Mouse (Mus musculus): ENCODE measurements around the gene Katnbl1. TPM values are rescaled to one million over a fixed set of nuclear protein-coding genes. Genes with fewer than 3 reads are reported as not detected.
"Not testable (repeated sequence)": the region's sequence is repeated elsewhere in the genome, so short reads cannot be mapped to it uniquely, and the experiment has no call there.

Gene Katnbl1
- polyA plus RNA-seq, 1 experiment from 2014 or later: 50.7 TPM

DNA sequence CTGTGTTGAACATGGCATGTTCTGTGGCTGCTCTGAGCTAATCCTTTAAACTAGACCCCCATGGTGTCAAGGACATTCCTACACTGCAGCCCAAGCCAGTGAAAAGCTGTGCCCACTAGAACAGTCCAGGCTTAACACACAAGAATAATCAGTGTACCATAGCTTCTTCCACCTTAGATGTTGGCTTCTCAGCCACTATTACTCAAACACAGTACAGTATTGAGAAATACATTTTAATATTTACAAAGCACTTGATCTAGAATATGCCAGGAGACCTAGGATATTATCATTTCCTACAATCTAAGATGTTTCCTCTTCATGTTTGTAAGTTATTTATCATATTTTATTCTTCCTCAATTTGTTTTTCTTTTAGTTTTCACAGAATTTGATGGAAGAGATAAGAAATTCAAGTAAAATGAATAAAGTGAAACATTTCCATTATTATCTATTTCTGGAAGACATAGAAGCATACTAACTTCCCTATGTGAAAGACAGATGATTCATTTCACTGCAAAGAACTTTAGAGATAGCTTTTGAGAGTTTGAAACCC is 69.6 kb downstream of the Katnbl1 start:
- H3K4me2 ChIP-seq (ENCODE audit: low read depth, severe bottlenecking): no peak overlapping the region
- no peaks in the 10 kb centered on the region for H3K36me3 ChIP-seq (ENCODE audit: control insufficient read depth, insufficient read depth, low read length)
- no peak for DNase-seq (ENCODE audit: low spot score)
- H3K27me3 ChIP-seq (ENCODE audit: control insufficient read depth, insufficient read depth, low read length): no peaks in the 10 kb centered on the region
- H3K9ac ChIP-seq (ENCODE audit: low read length): no peak overlapping the region
- no peak overlapping the region for H3K4me3 ChIP-seq (ENCODE audit: low read depth, low read length)
- no peaks in the 10 kb centered on the region for H3K9me3 ChIP-seq (ENCODE audit: control insufficient read depth, low read length)
- no peaks in the 10 kb centered on the region for H3K4me1 ChIP-seq (ENCODE audit: control insufficient read depth, insufficient read depth, low read length)
- no peak for ATAC-seq (ENCODE audit: insufficient number of reproducible peaks, low FRiP score, low TSS enrichment, low read depth)
- no peak overlapping the region for H3K27ac ChIP-seq (replicated peaks; ENCODE audit: low read depth, low read length)

GRCm38 (mm10) chr2:112449597-112450296 is 70.7 kb downstream of the Katnbl1 start:
- Histone ChIP-seq H3K27ac (replicated peaks; ENCODE audit: low read depth, low read length) (no peak overlapping the region), H3K27me3 (ENCODE audit: control insufficient read depth, insufficient read depth, low read length) (no peaks in the 10 kb centered on the region), H3K9ac (ENCODE audit: low read length) (no peak overlapping the region), H3K36me3 (ENCODE audit: control insufficient read depth, insufficient read depth, low read length) (no peaks in the 10 kb centered on the region), H3K4me1 (ENCODE audit: control insufficient read depth, insufficient read depth, low read length) (no peaks in the 10 kb centered on the region), H3K9me3 (ENCODE audit: control insufficient read depth, low read length) (no peaks in the 10 kb centered on the region), H3K4me3 (ENCODE audit: low read depth, low read length) (no peak overlapping the region), H3K4me2 (ENCODE audit: low read depth, severe bottlenecking) (no peak overlapping the region)
- 37% methylated on average over 4 of the region's 4 CpGs for WGBS
- ATAC-seq (ENCODE audit: insufficient number of reproducible peaks, low FRiP score, low TSS enrichment, low read depth) (no peak), DNase-seq (ENCODE audit: low spot score) (no peak)

- not testable (repeated sequence) for ATAC-seq (ENCODE audit: insufficient number of reproducible peaks, low FRiP score, low TSS enrichment, low read depth); H3K9ac ChIP-seq (ENCODE audit: low read length); DNase-seq (ENCODE audit: low spot score); H3K4me1 ChIP-seq (ENCODE audit: control insufficient read depth, insufficient read depth, low read length); H3K27ac ChIP-seq (replicated peaks; ENCODE audit: low read depth, low read length); H3K9me3 ChIP-seq (ENCODE audit: control insufficient read depth, low read length); H3K27me3 ChIP-seq (ENCODE audit: control insufficient read depth, insufficient read depth, low read length); H3K4me2 ChIP-seq (ENCODE audit: low read depth, severe bottlenecking); H3K36me3 ChIP-seq (ENCODE audit: control insufficient read depth, insufficient read depth, low read length); H3K4me3 ChIP-seq (ENCODE audit: low read depth, low read length)
These were observed 73.5 kb downstream of the Katnbl1 start for GRCm38 (mm10) chr2:112452513-112452912.

DNA sequence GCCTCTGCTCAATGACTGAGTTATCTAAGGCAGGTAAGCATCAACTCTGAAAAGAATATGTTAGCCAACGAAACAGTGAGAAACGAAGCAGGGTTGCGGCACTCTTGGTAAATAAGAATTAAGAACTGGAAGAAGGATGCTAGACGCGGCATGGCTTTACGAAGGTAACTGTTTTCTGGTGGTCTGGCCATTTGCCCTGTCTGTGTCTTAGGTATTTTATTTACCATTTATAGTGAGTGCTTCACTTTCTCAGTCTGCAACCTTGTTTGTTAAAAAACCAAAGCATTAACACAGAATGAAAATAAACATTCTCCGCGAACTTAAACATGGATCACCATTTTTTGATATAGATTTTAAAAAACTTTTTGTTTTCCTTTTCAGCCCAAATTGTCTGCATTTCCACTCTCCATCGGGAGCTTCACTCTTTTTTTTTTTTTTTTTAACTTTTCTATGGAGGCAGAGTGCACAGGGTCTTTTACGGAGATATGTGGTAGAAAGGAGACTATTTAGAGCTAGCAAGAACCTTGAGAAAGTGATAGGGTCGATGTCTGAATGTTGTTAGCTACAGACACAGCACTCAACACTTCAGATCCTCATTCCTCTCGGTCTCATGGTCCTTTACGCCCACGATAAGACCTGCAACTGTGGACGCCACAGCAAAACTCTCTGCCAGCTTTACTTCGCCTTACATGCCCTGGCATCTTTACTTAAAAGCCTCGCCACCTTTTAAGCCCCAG is 75.3 kb downstream of the Katnbl1 start:
- 31% methylated on average over 17 of the region's 17 CpGs for WGBS
- peak overlapping the region; percentile 76 for H3K4me2 ChIP-seq (ENCODE audit: low read depth, severe bottlenecking)
- peak; percentile 69 for ATAC-seq (ENCODE audit: insufficient number of reproducible peaks, low FRiP score, low TSS enrichment, low read depth)
- no peaks in the 10 kb centered on the region for H3K4me1 ChIP-seq (ENCODE audit: control insufficient read depth, insufficient read depth, low read length)
- no peaks in the 10 kb centered on the region for H3K27me3 ChIP-seq (ENCODE audit: control insufficient read depth, insufficient read depth, low read length)
- peak overlapping the region; percentile 89 for H3K9ac ChIP-seq (ENCODE audit: low read length)
- H3K27ac ChIP-seq (replicated peaks; ENCODE audit: low read depth, low read length): no peak overlapping the region
- no peak for DNase-seq (ENCODE audit: low spot score)
- peak overlapping the region; percentile 92 for H3K4me3 ChIP-seq (ENCODE audit: low read depth, low read length)
- no peaks in the 10 kb centered on the region for H3K36me3 ChIP-seq (ENCODE audit: control insufficient read depth, insufficient read depth, low read length)
- H3K9me3 ChIP-seq (ENCODE audit: control insufficient read depth, low read length): no peaks in the 10 kb centered on the region

DNA sequence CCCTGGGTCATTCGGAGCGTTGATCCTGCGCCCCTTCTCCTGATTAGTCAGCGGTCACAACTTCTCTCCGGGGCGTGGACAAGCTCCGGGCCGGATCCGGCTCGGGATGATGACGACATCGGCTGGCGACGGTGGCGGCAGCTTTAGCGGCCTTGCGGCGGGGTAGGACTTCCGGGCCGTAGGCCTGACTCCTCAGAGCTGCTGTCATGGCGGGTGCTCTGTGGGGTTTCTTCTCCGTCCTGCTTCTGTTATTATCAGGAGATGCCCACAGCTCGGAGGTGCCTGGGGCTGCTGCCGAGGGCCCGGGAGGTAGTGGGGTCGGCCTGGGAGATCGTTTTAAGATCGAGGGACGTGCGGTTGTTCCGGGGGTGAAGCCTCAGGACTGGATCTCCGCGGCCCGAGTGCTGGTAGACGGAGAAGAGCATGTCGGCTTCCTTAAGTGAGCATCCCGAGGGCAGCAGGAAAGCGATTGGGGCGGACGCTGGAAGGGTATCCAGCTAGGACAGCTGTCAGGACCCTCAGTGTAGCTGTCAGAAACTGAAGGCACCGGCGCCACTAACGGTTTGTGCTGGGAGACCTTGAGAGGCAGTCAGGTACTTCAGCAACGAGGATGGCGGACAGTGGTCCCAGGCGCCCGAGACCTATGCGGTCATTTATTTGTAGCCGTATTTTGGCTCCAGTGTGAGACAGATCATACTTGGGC is 76.0 kb downstream of the Katnbl1 start, which contains the start of gene Emc7:
Gene Emc7, plus strand, starts transcription at position 136 of the 703 bp plus-strand sequence.
- H3K4me2 ChIP-seq (ENCODE audit: low read depth, severe bottlenecking): peak within 1 kb of the TSS; percentile 76
- no peak within 1 kb of the TSS; the same call in 1 of the 2 replicates for H3K27ac ChIP-seq (replicated peaks; ENCODE audit: low read depth, low read length)
- H3K4me3 ChIP-seq (ENCODE audit: low read depth, low read length): peak within 1 kb of the TSS; percentile 92
- no peaks in the 10 kb centered on the region for H3K9me3 ChIP-seq (ENCODE audit: control insufficient read depth, low read length)
- H3K9ac ChIP-seq (ENCODE audit: low read length): peak within 1 kb of the TSS; percentile 89
- H3K27me3 ChIP-seq (ENCODE audit: control insufficient read depth, insufficient read depth, low read length): no peaks in the 10 kb centered on the region
- no peaks in the 10 kb centered on the region for H3K4me1 ChIP-seq (ENCODE audit: control insufficient read depth, insufficient read depth, low read length)
- ATAC-seq (ENCODE audit: insufficient number of reproducible peaks, low FRiP score, low TSS enrichment, low read depth) (peak; percentile 96), DNase-seq (ENCODE audit: low spot score) (peak; percentile 99)
- H3K36me3 ChIP-seq (ENCODE audit: control insufficient read depth, insufficient read depth, low read length): peaks cover 1% of the 10 kb centered on the region; the same call in 1 of the 2 replicates
- under 1% methylated on average over 49 of the region's 49 CpGs for WGBS

GRCm38 (mm10) chr2:112460557-112460956 is 81.5 kb downstream of the Katnbl1 start:
- Histone ChIP-seq H3K4me3 (ENCODE audit: low read depth, low read length) (no peak overlapping the region), H3K9me3 (ENCODE audit: control insufficient read depth, low read length) (no peaks in the 10 kb centered on the region), H3K27me3 (ENCODE audit: control insufficient read depth, insufficient read depth, low read length) (no peaks in the 10 kb centered on the region), H3K4me2 (ENCODE audit: low read depth, severe bottlenecking) (no peak overlapping the region), H3K27ac (replicated peaks; ENCODE audit: low read depth, low read length) (no peak overlapping the region), H3K36me3 (ENCODE audit: control insufficient read depth, insufficient read depth, low read length) (peaks cover 10% of the 10 kb centered on the region), H3K4me1 (ENCODE audit: control insufficient read depth, insufficient read depth, low read length) (no peaks in the 10 kb centered on the region), H3K9ac (ENCODE audit: low read length) (no peak overlapping the region)
- WGBS: 94% methylated on average over 3 of the region's 3 CpGs
- ATAC-seq (ENCODE audit: insufficient number of reproducible peaks, low FRiP score, low TSS enrichment, low read depth): no peak
- DNase-seq (ENCODE audit: low spot score): no peak

Other genes with a start within 250 kb of the Katnbl1 start
- gene Olfr1316, start 244.2 kb upstream of the Katnbl1 start, polyA plus RNA-seq (2014; fragmentation: Nextera tagmentation; extraction: Ambion mirVana): not detected in 2 replicates
- gene Olfr1317, start 238.9 kb upstream of the Katnbl1 start, polyA plus RNA-seq (2014; fragmentation: Nextera tagmentation; extraction: Ambion mirVana): not detected in 2 replicates
- not detected in 2 replicates for gene Olfr1318, start 225.0 kb upstream of the Katnbl1 start, polyA plus RNA-seq (2014; fragmentation: Nextera tagmentation; extraction: Ambion mirVana)
- 14.2 TPM in 2 replicates for gene Lpcat4, start 139.7 kb upstream of the Katnbl1 start, polyA plus RNA-seq (2014; fragmentation: Nextera tagmentation; extraction: Ambion mirVana)
- gene Nutm1, start 119.9 kb upstream of the Katnbl1 start, polyA plus RNA-seq (2014; fragmentation: Nextera tagmentation; extraction: Ambion mirVana): not detected in 2 replicates
- gene Nop10, start 117.3 kb upstream of the Katnbl1 start, polyA plus RNA-seq (2014; fragmentation: Nextera tagmentation; extraction: Ambion mirVana): 180 and 182 TPM in 2 replicates
- 9.7 TPM in 2 replicates for gene Slc12a6, start 113.4 kb upstream of the Katnbl1 start, polyA plus RNA-seq (2014; fragmentation: Nextera tagmentation; extraction: Ambion mirVana)
- 0.08 TPM in 1 of 2 replicates, not detected in the other for gene Gm21985, start 112.9 kb upstream of the Katnbl1 start, polyA plus RNA-seq (2014; fragmentation: Nextera tagmentation; extraction: Ambion mirVana)
- gene Emc4, start 11.2 kb upstream of the Katnbl1 start, polyA plus RNA-seq (2014; fragmentation: Nextera tagmentation; extraction: Ambion mirVana): 103 and 106 TPM in 2 replicates
- gene Emc7, start 75.8 kb downstream of the Katnbl1 start, polyA plus RNA-seq (2014; fragmentation: Nextera tagmentation; extraction: Ambion mirVana): 9.4 and 10.2 TPM in 2 replicates
- 0.12 TPM in 1 of 2 replicates, not detected in the other for gene Chrm5, start 101.6 kb downstream of the Katnbl1 start, polyA plus RNA-seq (2014; fragmentation: Nextera tagmentation; extraction: Ambion mirVana)
- 8.7 and 8.8 TPM in 2 replicates for gene Aven, start 113.8 kb downstream of the Katnbl1 start, polyA plus RNA-seq (2014; fragmentation: Nextera tagmentation; extraction: Ambion mirVana)